Mouse (Mus musculus): ENCODE data around the gene Selenbp1. TPM values are rescaled to one million over a fixed set of nuclear protein-coding genes. Genes with fewer than 3 reads are reported as not detected.
"Not testable (repeated sequence)": the region's sequence is repeated elsewhere in the genome, so short reads cannot be mapped to it uniquely, and the experiment has no call there.

Gene Selenbp1
- polyA plus RNA-seq, 1 experiment: 18.7 TPM

GRCm38 (mm10) chr3:94915903-94916741 lies 16.7 kb upstream of the Selenbp1 start:
- TF ChIP-seq CTCF (IDR thresholded peaks at IDR 0.05; ENCODE audit: extremely low read depth, insufficient read depth, low read length) (no peak), POLR2A (IDR thresholded peaks at IDR 0.05; ENCODE audit: extremely low read depth, insufficient read depth, low read length) (no peak)

GRCm38 (mm10) chr3:94917816-94918361 lies 15.0 kb upstream of the Selenbp1 start:
- TF ChIP-seq CTCF (IDR thresholded peaks at IDR 0.05; ENCODE audit: extremely low read depth, insufficient read depth, low read length): no peak
- TF ChIP-seq POLR2A (IDR thresholded peaks at IDR 0.05; ENCODE audit: extremely low read depth, insufficient read depth, low read length): no peak
- no peak overlapping the region for H3K4me3 ChIP-seq (ENCODE audit: insufficient read depth, low read length)
- peaks cover 4% of the 10 kb centered on the region for H3K4me1 ChIP-seq (ENCODE audit: control insufficient read depth, insufficient read depth, low read length)
- no peak overlapping the region for H3K27ac ChIP-seq (ENCODE audit: insufficient read depth, low read length)

More at GRCm38 (mm10) chr3:94915903-94916741, 16.7 kb upstream of the Selenbp1 start:
- Histone ChIP-seq H3K4me3 (ENCODE audit: insufficient read depth, low read length) (no peak overlapping the region), H3K27ac (ENCODE audit: insufficient read depth, low read length) (no peak overlapping the region), H3K4me1 (ENCODE audit: control insufficient read depth, insufficient read depth, low read length) (peaks cover 4% of the 10 kb centered on the region)

- Histone ChIP-seq H3K4me3 (ENCODE audit: insufficient read depth, low read length) (no peak overlapping the region), H3K27ac (ENCODE audit: insufficient read depth, low read length) (no peak overlapping the region), H3K4me1 (ENCODE audit: control insufficient read depth, insufficient read depth, low read length) (peaks cover 4% of the 10 kb centered on the region)
- TF ChIP-seq CTCF (IDR thresholded peaks at IDR 0.05; ENCODE audit: extremely low read depth, insufficient read depth, low read length): no peak
- no peak for TF ChIP-seq POLR2A (IDR thresholded peaks at IDR 0.05; ENCODE audit: extremely low read depth, insufficient read depth, low read length)
Observed at GRCm38 (mm10) chr3:94918845-94919244, 14.0 kb upstream of the Selenbp1 start.

GRCm38 (mm10) chr3:94921104-94921503 lies 11.8 kb upstream of the Selenbp1 start:
- no peak for TF ChIP-seq CTCF (IDR thresholded peaks at IDR 0.05; ENCODE audit: extremely low read depth, insufficient read depth, low read length)
- H3K27ac ChIP-seq (ENCODE audit: insufficient read depth, low read length): no peak overlapping the region
- H3K4me1 ChIP-seq (ENCODE audit: control insufficient read depth, insufficient read depth, low read length): peaks cover 4% of the 10 kb centered on the region
- H3K4me3 ChIP-seq (ENCODE audit: insufficient read depth, low read length): no peak overlapping the region

- TF ChIP-seq POLR2A (IDR thresholded peaks at IDR 0.05; ENCODE audit: extremely low read depth, insufficient read depth, low read length): no peak
- peaks cover 4% of the 10 kb centered on the region for H3K4me1 ChIP-seq (ENCODE audit: control insufficient read depth, insufficient read depth, low read length)
- no peak overlapping the region for H3K27ac ChIP-seq (ENCODE audit: insufficient read depth, low read length)
- no peak overlapping the region for H3K4me3 ChIP-seq (ENCODE audit: insufficient read depth, low read length)
Observed at GRCm38 (mm10) chr3:94922333-94922732, 10.5 kb upstream of the Selenbp1 start.

GRCm38 (mm10) chr3:94924688-94925087 lies 8.2 kb upstream of the Selenbp1 start:
- Histone ChIP-seq H3K27ac (ENCODE audit: insufficient read depth, low read length) (no peak overlapping the region), H3K4me3 (ENCODE audit: insufficient read depth, low read length) (no peak overlapping the region), H3K4me1 (ENCODE audit: control insufficient read depth, insufficient read depth, low read length) (no peaks in the 10 kb centered on the region)
- no peak for TF ChIP-seq CTCF (IDR thresholded peaks at IDR 0.05; ENCODE audit: extremely low read depth, insufficient read depth, low read length)
- TF ChIP-seq POLR2A (IDR thresholded peaks at IDR 0.05; ENCODE audit: extremely low read depth, insufficient read depth, low read length): no peak

- not testable (repeated sequence) for H3K27ac ChIP-seq (ENCODE audit: insufficient read depth, low read length); H3K4me1 ChIP-seq (ENCODE audit: control insufficient read depth, insufficient read depth, low read length); H3K4me3 ChIP-seq (ENCODE audit: insufficient read depth, low read length)
Observed at GRCm38 (mm10) chr3:94926301-94926736, 6.5 kb upstream of the Selenbp1 start.

- not testable (repeated sequence) for H3K4me1 ChIP-seq (ENCODE audit: control insufficient read depth, insufficient read depth, low read length); H3K4me3 ChIP-seq (ENCODE audit: insufficient read depth, low read length)
Observed at GRCm38 (mm10) chr3:94928979-94929378, 3.9 kb upstream of the Selenbp1 start.

GRCm38 (mm10) chr3:94930386-94931266 lies 2.2 kb upstream of the Selenbp1 start:
- not testable (repeated sequence) for H3K27ac ChIP-seq (ENCODE audit: insufficient read depth, low read length); H3K4me1 ChIP-seq (ENCODE audit: control insufficient read depth, insufficient read depth, low read length); H3K4me3 ChIP-seq (ENCODE audit: insufficient read depth, low read length)

More at GRCm38 (mm10) chr3:94928979-94929378, 3.9 kb upstream of the Selenbp1 start:
- H3K27ac ChIP-seq (ENCODE audit: insufficient read depth, low read length): not testable (repeated sequence)

- H3K4me3 ChIP-seq (ENCODE audit: insufficient read depth, low read length); H3K4me1 ChIP-seq (ENCODE audit: control insufficient read depth, insufficient read depth, low read length); H3K27ac ChIP-seq (ENCODE audit: insufficient read depth, low read length): not testable (repeated sequence)
Observed at GRCm38 (mm10) chr3:94931427-94932082, 1.3 kb upstream of the Selenbp1 start.

- not testable (repeated sequence) for H3K27ac ChIP-seq (ENCODE audit: insufficient read depth, low read length); H3K4me3 ChIP-seq (ENCODE audit: insufficient read depth, low read length); H3K4me1 ChIP-seq (ENCODE audit: control insufficient read depth, insufficient read depth, low read length)
Observed at GRCm38 (mm10) chr3:94932279-94932678, 577 bp upstream of the Selenbp1 start.

- not testable (repeated sequence) for H3K4me1 ChIP-seq (ENCODE audit: control insufficient read depth, insufficient read depth, low read length); H3K27ac ChIP-seq (ENCODE audit: insufficient read depth, low read length); H3K4me3 ChIP-seq (ENCODE audit: insufficient read depth, low read length)
Observed at GRCm38 (mm10) chr3:94933604-94934003, 748 bp downstream of the Selenbp1 start.

GRCm38 (mm10) chr3:94934564-94934963 lies 1.7 kb downstream of the Selenbp1 start:
- not testable (repeated sequence) for H3K4me1 ChIP-seq (ENCODE audit: control insufficient read depth, insufficient read depth, low read length); H3K27ac ChIP-seq (ENCODE audit: insufficient read depth, low read length); H3K4me3 ChIP-seq (ENCODE audit: insufficient read depth, low read length)

GRCm38 (mm10) chr3:94935332-94935731 lies 2.5 kb downstream of the Selenbp1 start:
- not testable (repeated sequence) for H3K4me3 ChIP-seq (ENCODE audit: insufficient read depth, low read length); H3K4me1 ChIP-seq (ENCODE audit: control insufficient read depth, insufficient read depth, low read length); H3K27ac ChIP-seq (ENCODE audit: insufficient read depth, low read length)

All from cortical plate, adult 2 months (tissue).